Mouse (Mus musculus) lung, adult 2 months (tissue): Measurements from ENCODE around the gene B9d2.

Experiments
- CTCF ChIP-seq: fragments of 200-500 bp; IDR thresholded peaks from 2 replicates; pipeline ENCODE4 v1.5.1; 2011; ENCODE audit warnings: mild to moderate bottlenecking, low read length, control low read depth; ENCODE audit not compliant: insufficient read depth
- POLR2A ChIP-seq: fragments of 200-500 bp; IDR thresholded peaks from 2 replicates; pipeline ENCODE4 v1.6.1; 2011; ENCODE audit warnings: low read depth, mild to moderate bottlenecking, control low read depth, low read length, borderline replicate concordance; ENCODE audit errors: extremely low read depth

DNA sequence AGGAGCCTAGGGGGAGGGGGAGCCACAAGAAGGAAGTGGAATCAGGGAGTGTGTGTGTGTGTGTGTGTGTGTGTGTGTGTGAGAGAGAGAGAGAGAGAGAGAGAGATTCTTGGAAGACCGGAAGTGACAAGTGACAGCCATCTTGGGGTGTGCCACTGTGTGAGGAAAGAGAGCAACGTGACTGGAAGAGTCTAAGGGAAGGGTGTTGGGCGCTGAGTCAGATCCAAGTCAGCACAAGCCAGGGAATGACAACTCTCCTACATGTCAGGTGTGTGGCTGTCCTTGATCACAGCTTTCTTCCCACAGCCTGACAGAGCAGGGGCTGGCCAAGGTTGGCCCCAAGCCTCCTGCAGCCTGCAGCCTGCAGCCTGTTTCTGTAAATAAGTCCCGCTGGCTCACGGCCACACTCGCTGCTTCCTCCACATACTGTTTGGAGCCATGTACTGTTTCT, 25.2 kb downstream of the B9d2 start:
- no peak for TF ChIP-seq CTCF
- no peak for TF ChIP-seq POLR2A
